Mouse (Mus musculus) thymus, postnatal 36 days (tissue): ENCODE results near the gene Gm4847.

Source experiments
- DNase-seq, 2 experiments: peaks; one replicate each; pipeline ENCODE4 v3.0.0; 2022; ENCODE audit warnings: mixed read lengths in 2 of 2

Gene Gm4847

GRCm38 (mm10) chr1:166647593-166647992, at the start of gene Gm4847:
Gene Gm4847 (minus strand): TSS chr1:166647693.
- no peak for DNase-seq

- no peak for DNase-seq
Observed at GRCm38 (mm10) chr1:166681745-166682144, 34.3 kb upstream of the Gm4847 start, which contains the start of gene Fmo9. Gene Fmo9 (minus strand): TSS chr1:166681845.

GRCm38 (mm10) chr1:166669264-166669663, 21.8 kb upstream of the Gm4847 start:
- no peak for DNase-seq

- no peak for DNase-seq
Observed at GRCm38 (mm10) chr1:166660800-166661199, 13.3 kb upstream of the Gm4847 start.
